Mouse (Mus musculus) embryo, embryonic 11.5 days (tissue): Measurements from ENCODE around the gene Ifna5.

Experiments
- DNase-seq: peaks from one replicate; pipeline ENCODE4 v3.0.0-alpha.2; 2012; ENCODE audit warnings: low read depth, low spot score

The Ifna5 gene

DNA sequence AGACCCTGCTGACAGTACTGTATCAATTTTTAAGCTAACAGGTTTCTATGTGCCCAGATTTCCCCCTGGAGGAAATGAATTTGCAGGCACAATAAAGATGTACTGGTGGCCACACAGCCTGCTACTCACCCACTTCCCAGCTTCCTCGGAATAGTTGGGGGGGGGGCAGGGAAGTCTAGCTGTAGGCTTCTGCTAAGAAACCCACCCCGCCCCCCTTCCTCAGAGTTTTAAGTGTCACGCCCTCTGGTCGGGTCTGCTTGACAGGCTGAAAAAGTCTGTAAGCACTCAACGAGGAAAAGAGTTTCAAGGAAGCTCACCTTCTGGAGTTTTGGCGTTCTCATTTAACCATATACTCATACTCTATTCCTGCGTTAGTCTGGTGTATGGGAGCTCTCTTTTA, 28.0 kb downstream of the Ifna5 start:
- no peak for DNase-seq

DNA sequence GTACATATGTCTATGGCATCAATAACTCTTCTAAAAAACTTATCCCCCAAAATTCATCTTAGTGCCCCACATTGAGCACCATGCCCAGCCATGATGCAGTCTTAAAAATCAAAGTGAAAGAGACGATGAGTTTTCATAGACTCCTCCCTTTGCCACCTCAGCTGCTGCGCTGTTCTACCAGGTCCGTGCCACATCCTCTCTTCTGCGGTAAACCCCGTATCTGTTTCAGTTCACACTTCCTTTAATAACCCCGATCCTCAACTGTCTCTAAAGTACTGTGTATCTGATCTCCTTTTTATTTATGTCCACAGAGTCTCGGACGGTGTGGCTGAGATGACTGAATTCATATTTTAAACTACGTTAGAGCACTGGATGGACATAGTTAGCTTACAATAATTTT, 29.3 kb downstream of the Ifna5 start:
- DNase-seq, result no peak

DNA sequence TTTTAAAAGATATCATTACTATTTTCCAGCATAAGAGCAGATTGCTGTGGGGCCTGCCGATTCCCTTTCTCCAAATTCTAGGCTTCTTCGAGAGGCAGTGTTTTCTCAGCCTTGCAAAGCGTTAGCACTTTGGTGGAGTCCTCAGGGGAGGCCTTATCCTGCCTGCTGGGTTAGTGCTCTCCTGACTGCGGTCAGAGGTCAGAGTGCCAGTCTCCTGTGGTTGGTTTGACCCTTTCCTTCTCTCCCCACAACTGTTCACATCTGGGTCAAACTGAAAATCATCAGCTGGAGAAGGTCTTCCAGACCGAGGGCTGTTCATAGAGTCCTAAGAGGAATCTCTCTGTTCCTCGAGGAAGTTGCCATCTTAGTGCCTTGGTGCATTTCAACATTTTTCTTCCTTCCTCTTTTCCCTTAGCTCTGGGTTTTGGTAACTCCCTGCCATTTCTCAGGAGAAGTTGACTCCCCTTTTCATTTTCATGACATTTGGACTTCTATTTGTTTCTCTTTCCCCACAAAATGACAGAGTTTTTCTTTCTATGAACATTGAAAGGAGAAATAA, 29.8 kb downstream of the Ifna5 start:
- DNase-seq, result no peak

DNA sequence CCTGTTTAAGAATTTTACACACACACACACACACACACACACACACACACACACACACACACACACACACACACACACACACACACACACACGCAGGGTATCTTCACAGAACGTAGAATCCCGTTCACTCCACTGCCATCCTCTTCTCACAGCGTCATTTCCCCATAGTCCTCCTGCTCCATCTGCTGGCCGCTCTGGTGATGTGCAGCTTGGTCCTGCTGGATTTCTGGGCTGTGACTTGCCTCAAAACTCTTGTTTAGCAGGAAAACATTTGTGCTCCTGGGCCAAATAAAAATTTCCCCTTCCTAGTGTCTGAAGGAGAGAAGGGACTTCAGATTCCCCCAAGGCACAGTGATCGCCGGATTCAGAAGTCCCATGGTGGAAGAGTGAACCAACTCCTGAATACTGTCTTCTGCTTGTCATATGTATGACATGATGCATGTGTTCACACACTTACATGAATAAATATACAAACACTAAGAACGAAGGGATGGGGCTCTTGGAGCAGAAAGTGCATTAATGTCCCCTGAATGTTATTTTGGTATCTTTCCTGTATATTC, 32.1 kb downstream of the Ifna5 start:
- DNase-seq, result peak; percentile 65

DNA sequence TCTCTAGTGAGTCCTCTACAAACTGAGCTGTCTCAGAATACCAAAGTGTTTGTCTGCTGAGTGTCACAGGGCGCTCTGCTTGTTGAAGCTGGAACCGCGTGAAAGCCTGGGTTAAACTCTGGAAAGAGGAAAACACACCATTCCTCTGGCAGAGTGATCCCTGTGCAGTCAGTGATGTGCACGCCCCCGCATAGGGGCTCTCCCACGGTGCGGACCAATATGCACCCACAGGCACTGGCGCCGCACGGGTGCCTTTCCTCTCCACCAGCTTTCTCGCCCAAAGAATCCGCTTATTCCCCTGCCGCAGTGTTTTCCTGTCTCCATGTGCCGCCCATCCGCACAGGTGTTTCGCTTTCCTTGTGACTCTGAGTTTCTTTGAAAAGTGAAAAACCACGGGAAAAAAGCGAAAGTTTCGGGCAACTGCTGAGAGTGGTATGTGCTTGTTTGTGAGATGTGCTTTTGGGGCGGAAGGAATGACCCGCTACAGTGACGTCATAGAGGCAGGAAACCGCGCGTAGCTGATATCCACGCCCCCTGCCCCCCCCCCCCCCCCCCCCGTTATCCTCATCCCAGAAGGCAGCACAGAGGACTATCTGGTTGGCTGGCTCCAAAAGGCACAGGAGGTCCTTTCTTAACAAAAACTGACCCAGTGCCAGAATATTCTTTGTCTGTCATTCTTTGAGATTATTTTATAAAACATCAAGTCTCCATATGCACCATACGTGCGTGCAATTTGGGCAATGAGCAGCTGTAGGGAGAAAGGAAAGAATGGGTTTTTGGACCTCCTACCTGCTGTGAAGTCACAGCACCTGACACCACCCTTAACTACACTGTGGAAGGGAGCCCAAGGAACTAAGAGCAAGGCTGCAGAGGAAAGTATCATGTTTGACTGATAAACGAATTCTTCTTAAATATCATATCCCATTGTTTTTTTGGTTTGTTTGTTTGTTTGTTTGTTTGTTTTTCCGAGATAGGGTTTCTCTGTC, 32.9 kb downstream of the Ifna5 start:
- DNase-seq, result peak; percentile 27

DNA sequence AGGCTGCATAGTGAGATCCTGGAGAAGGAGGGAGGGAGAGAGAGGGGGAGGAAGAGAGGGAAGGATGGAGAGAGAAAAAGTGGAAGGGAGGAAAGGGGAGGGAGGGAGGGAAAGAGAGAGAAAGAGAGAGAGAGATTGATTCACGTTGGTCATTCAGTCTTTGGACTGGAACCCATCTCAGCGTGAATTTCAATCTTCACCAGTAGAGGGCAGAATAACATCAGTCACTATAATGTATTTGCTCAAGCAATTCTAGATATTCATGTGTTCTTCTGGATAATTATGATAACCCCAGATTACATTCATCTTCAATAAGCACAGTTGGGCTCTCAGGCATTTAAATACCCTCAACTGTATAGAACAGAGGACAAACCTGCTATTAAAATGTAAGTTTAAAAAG, 37.4 kb downstream of the Ifna5 start:
- peak; percentile 30 for DNase-seq

DNA sequence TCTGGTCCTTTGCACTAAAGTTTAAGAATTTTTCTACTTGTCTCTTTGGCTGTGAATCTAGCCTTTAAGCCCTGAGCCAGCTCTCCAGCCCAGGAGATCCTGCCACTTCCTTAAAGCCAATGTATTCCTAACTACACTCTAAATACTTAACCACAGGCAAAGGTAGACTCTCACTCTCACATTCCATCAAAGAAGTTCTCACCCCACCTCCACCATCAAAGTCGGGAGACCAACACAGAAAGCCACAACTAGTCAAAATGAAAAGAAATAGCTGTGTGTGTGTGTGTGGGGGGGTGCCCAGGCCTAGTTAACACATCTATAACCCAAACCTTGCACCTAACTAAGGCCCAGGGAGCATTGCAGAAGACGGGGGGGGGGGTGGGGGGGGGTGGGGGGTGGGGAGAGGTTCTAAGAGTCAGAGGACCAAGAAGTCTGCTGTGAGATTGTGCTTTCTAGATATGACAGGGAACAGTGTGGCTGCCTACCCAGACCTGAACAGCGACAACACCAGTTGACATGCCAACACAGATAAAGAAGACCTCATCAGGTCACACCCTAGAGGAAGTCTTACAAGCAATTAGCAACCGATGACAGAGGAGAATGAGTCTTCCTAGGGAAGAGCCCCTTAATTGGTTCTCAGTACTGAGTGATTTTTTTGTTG, 40.2 kb downstream of the Ifna5 start:
- no peak for DNase-seq

DNA sequence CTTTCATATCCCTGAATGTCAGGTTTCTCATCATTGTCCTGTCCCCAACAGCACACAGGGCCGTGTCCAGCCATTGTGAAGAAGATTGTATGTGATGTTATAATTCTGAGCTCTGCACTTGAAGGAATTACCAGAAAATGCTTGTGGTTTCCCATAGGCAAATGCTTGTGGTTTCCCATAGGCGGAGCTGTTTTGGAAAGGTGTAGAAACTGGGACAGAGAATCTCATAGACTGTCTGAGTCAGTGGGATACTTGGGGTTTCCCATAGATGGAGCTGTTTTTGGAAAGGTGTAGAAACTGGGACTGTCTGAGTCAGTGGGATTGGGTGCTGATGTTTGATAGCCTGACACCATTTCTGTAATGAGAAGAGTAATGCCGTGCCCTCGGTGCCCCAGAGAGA, 41.2 kb downstream of the Ifna5 start:
- no peak for DNase-seq

DNA sequence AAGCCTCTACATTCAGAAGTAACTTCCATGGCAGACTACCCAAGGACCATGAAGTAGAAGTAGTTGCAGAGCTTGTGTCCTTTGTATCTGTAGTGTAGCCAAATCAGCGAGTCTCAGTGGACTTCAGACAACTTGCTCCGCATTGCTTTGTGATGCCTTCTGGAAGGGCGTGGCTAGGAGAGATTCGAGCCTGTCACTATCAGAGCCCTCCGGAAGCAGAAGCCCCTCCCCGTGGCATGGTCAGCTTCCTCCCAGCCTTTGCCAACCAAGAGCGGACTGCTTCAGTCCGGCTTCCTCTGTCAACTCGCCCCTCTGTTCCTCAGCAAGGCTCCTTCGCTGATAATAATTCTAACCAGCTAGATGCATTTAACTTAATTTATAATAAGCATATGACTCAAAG, 42.9 kb downstream of the Ifna5 start:
- DNase-seq, result no peak

DNA sequence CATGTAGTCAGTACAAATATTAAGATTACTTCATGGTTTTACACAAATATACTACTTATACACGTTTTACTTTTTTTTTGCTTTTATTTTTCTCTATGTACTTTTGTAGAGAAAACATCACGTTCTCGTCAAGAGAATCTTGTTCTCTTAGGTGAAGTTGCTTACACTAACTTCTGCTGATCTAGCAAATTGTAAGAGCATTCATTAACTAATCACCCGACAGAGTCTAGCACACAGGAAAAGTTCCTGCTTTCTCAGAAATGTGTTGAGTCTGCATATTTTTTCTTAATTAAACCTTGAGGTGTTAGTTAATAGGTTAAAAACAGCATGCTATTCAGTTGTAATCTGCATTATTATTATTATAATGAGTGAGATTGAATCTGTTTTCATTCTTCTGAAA, 43.4 kb downstream of the Ifna5 start:
- DNase-seq, result no peak

DNA sequence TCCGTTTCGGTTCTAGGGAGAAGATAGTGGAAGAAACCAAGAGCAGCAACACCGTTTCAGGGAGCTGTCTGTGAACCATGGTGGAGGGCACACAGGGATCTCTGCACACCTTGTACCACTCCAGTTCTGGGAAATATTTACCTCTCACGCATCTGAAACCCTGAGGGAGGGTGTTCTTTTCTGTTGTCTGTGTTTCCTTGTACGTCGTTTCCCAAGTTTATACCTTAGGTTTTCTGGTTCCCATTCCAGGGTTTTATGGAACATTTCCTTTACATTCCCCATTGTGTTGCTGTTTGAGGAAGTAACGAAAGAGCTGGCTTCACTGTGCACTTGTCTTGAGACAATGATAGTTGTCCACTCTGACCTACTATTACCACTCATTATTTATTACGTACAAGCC, 44.8 kb downstream of the Ifna5 start, which contains the start of gene Ifne:
Gene Ifne (minus strand): TSS at position 101 of the 400 bp plus-strand sequence.
- no peak for DNase-seq
